Mouse (Mus musculus): ENCODE measurements at regions not wholly inside any gene's neighbourhood (a gene's known extent, or its start where the extent isn't known, plus 50 kb on each side); places are given as distances from the start of the nearest gene placed in this dataset.

DNA sequence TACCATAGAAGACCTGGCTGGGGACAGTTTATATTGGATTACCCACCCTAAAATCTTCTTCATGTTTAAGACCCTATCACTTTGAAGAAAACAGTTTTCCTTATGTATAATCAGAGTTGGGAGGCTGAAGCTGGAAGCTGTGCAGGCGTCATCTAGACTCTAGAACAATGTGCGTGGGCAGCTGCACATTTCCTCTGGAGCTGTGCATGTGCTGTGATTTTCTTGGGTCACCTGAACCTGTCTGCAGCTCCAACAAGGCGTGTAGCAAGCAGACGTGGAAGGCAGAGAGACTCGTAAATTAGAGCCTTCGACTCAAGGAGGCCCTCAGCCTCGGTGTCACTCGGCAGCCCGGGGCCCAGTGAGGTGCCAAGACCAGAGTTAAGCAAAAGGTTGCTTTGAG is 169.8 kb downstream of the 9530068E07Rik start:
- TF ChIP-seq CTCF (IDR thresholded peaks at IDR 0.05; ENCODE audit: low read depth, low read length) (no peak), EP300 (IDR thresholded peaks at IDR 0.05; ENCODE audit: insufficient read depth, low read depth, low read length) (no peak)
